Mouse (Mus musculus) adrenal gland, postnatal 4 days (tissue): ENCODE measurements around the gene Tpk1. TPM values are rescaled to one million over a fixed set of nuclear protein-coding genes. Genes with fewer than 3 reads are reported as not detected.
"Not testable (repeated sequence)": the region's sequence is repeated elsewhere in the genome, so short reads cannot be mapped to it uniquely, and the experiment has no call there.

Experiments
- DNase-seq, 2 experiments: peaks; one replicate each; pipeline ENCODE4 v3.0.0; 2021 to 2022; ENCODE audit warnings: low spot score in 2 of 2, mixed read lengths in 2 of 2
- total RNA-seq, 2 experiments: library from RNA; stranded (reverse); gene quantifications; 2 replicates each; pipeline ENCODE4 v1.2.3; 2021

Tpk1 gene
- total RNA-seq, 2 experiments from 2014 or later, result 11.8 to 18.5 TPM

DNA sequence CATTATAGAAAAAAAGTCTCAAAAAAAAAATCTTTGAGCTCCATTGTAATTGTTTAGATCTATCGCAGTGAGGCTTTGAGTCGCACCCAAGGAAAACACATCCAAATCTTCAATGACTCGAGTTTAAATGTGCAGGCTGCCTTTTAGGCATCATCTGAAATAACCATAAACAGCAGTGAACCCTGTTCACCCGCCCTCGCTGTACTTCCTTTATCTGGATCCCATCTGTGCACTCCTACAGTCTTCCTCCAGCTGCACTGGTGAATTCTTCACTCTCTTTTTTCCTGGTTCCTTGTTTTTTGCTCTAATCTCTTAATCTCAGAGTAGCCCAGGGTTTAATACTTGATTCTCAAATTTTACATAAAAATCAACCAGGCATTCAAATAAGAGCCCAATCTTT, 23.7 kb downstream of the Tpk1 start:
- DNase-seq, result no peak

DNA sequence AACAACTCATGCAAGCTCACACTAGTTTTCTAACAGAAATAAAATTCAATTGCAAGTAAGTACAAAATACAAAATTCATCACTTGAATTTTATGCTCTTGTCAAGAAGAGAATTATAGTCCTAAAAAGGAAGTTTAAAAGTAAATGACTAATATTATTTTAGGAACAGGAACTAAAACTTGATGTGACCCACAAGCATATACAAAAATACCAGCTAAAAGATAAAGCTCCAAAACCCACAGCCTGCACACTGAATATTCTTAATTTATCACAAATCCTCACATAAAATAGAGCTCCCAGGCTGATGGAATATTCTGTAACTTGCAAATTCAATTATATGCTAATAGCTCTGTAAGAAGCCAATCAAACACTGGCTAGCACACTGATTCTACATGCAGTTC, 25.5 kb downstream of the Tpk1 start:
- DNase-seq, result no peak

DNA sequence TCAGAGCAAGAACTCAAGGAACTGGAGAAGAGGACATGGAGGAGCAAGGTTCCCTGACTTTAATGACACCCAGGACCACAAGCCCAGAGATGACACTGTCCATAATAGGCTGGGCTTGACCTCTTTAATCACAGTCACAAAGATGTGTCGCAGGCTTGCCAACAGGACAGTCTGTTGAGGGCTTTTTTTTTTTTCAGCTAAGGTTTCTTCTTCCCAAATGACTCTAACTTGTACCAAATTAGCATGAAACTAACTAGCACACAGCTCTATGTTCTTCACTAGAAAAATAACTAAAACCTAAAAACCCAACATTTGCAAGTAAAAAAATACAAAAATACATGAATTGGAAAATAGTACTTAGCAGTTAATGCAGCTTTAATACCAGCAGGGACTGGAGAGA, 27.2 kb downstream of the Tpk1 start:
- no peak for DNase-seq

DNA sequence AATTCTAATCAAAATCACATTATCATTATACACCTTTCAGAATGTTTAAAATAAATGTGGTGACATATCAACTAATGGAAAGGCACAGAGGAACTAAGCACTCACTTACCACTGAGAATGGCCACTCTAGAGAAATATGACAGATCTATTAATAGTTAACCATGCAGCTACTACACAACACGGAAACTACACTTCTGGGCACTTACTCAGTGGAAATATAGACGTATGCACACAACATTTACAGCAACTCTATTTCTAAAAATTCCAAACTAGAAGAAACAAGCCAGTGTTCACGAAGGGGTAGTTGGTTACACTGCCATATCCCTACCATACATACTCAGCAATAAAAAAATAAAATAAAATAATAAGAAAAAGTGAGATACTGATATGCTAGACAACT, 28.0 kb downstream of the Tpk1 start:
- DNase-seq, result no peak

DNA sequence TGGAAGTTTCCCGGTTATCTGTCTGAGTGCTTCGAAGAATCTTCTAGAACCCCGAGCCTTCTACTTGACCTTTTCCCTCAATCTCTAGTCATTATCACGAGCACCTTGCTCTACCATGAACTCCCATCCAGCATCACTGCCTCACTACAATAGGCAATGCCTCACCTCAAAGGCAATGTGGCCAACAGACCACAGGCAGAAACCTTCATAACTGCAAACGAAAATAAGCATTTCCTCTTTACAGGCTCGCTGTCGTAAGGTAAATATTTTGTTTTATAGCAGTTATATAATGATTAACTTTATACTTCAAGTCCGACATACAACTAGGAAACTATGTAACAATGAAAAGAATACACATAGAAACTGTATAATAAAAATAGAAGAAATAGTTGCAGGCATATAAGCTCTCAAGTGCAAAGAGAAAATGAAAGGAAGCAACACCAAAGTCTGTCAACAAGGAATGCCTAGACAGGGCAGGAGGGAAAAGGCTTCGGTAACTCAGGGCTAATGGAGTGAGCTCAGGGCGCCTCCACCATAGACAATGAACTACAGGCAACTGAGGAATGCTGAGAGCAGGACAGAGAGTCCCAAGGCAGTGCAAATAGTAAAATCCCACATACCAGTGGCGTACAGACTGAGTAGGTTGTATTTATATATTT, 29.0 kb downstream of the Tpk1 start:
- DNase-seq, result no peak

DNA sequence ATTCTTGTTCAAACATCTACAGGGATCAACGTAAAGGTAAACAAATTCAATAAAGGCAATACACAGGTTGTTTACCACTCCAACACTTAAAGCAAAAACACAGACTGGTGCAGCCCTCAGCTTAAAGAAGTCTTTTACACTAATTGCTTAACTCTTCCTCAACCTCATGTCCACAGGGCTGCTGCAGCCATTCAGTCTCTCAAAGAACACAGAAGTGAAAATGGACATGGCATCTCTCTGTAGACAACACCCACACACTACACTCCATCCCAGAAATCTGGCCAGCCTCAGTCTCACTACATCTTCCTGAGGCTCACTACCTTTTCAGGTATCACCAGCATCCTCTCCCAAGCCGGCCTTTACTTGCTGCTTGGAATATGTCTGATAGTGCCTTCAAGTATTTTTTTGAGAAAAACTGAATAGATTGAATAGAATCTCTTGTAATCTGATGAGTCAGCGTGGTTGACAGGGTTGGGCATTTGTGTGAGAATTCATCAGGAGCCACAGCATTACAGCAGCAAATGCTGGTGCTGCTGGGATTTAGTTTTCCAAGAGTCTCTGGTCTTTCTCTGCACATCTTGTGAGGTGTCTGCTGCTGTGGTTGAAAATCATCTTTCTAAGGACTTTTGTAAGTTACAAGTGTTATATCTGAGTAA, 32.6 kb downstream of the Tpk1 start:
- DNase-seq, result no peak

DNA sequence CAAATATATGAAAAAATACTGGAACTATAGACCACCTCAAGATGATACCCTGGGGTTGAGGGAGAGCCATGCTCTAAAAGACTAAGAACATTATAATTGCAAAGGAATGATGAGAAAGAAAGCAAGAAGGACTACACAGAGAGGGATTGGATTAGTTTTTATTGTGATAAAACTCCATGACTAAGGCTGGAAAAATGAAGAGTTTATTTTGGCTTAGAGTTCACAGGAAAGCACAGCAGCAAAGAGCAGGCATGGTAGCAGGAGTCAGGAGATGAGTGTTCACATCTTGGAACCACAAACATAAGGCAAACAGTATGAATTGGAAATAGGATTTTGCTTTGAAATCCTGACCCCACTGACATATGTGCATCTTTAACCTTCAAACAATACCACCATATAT, 33.2 kb downstream of the Tpk1 start:
- no peak for DNase-seq

DNA sequence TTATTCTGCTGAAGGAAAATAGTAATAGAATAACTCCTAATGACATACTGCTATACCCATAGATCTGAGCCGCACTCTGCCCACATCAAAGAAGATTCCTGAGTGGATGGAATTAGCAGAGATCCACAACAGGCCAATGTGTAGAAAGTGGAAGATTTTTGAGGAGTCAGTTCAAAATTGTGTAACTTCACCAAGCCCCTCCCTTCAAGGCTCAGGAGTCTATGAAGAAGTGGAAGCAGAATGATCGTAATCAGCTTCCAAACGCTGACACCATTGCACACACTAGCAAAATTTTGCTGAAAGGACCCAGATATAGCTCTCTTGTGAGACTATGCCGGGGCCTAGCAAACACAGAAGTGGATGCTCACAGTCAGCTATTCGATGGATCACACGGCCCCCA, 42.6 kb downstream of the Tpk1 start:
- DNase-seq, result not testable (repeated sequence)

DNA sequence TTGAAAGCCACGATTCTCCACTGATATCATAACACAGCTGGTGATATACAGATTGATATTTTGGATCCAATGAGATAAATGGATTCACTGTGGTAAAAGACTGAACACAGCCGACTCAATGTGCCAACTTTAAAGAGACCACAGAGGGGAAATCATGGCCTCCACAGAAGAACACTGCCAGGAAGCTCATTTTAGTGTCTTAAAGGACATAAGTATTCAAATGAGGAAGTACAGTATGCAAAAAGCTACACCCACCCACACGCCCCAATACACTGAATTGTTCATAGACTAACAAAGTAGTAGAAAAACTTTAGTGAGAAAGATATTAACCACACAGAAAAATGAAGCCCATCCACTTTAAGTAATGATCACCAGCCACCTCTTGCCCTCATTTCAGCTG, 46.8 kb downstream of the Tpk1 start:
- no peak for DNase-seq

DNA sequence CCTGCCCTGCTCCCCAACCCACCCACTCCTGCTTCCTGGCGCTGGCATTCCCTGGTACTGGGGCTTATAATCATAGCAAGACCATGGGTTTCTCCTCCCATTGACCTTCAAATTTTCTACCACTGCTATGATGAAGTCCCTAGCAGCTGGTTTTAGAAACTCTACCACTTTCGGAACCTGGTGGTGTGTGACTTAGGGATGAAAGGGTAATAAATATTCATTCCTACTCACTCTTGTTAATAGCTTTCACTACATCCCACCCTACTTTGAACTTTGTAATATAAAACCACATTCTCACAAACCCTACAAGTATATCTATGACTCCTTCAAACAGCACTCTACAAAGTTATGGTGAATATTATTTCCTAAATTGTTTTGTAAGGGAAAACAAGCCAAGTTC, 54.3 kb downstream of the Tpk1 start:
- DNase-seq, result no peak

DNA sequence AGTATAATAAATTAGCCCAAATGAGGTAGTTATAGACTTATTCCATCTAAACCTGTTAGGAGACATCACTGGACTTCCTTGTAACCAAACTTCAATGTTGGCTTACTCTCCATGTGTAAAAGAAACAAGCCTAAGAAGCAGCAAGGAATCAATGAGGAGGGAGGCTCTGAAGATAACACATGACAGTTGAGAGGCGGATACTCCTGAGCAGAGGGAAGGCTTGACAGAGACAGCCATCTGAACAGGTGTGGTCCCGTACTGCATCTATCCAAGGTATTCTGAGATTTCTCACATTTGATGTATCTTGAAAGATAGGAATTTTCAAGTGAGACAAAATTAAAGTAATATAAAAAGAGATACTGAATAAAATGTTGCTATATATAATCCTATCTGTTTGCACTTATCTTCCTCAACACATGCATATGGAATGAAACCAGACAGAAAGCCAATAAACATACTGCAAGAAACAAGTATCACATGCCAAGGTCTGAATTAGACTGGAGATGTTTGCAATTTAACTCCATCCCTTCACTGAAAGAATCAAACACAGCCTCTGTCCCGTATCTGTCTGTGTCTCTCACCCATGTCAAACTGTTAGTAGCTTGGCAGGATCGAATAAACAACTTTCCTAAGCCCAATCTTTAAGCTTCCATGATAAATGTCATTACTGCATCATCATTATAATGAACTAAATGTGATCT, 75.1 kb downstream of the Tpk1 start:
- DNase-seq, result no peak

DNA sequence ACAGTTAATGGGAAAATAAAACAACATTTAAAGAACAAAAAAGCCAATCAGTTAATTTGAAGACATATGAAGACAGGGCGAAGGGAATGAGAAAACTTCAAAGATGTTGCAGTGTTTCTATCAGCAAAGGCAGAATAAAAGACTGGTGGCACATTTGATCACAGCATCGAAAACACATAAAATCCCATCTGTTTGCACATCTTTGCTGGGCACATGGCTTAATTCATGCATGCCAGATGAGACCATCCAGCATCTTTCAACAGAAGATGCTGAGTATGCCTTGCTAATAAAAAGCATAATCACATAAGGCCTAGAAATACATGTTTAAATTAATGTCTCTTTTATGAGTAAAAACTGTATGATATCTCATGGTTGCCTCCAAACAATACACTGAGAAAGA, 80.8 kb downstream of the Tpk1 start:
- no peak for DNase-seq

DNA sequence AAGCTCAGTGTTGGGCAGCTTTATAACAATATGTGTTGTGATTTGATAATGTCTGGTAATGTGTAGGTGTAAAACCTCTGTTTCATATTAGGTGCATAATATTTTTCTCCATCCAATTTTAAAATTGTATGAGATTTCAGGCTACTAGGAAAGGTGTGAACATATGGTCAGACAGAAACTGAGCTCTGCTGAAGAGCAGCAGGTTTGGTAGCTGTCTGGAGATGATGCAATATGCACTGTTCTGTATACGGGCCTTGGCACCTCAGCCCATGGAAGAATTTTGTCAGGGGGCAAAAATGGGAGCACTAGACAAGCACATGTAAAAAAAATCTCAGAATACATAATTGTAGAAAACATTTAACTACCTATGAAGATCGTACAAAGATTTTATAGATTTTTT, 84.3 kb downstream of the Tpk1 start:
- no peak for DNase-seq

DNA sequence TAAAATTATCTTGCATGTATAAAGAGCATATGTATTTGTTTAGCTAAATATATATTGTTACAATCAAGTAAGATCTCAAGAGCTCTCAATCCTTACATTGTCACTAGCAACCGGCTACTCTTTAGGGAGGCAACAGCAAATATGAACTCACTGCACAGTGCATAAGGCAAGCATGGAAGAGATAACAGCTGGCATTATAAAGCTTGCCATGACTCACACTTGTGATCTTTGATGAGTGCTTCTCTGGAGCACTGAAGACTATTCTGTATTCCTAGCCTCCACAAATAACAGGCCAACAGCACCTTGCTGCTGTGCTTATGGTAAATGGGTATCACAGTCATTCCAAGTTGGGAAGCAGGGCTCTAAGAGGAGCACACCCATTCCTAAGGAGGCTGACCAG, 98.2 kb downstream of the Tpk1 start:
- no peak for DNase-seq

DNA sequence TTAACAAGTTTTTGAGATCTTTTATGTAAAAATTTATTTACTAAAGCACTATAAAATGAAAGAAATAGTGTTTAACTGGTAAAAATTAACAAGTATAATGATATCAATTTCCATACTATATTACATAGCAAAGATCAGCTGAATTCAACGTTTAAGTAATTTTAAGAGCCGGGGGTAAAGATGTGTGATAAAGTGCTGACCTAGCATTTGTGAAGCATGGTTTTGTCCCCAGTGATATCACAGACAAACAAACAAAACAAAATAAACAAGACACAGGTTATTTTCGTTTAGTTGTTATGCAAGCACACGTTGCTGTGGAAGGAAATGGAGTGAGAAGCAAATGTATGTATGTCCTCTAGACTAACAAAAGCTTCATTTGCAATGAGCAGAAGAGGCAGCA, 103.6 kb downstream of the Tpk1 start:
- no peak for DNase-seq

DNA sequence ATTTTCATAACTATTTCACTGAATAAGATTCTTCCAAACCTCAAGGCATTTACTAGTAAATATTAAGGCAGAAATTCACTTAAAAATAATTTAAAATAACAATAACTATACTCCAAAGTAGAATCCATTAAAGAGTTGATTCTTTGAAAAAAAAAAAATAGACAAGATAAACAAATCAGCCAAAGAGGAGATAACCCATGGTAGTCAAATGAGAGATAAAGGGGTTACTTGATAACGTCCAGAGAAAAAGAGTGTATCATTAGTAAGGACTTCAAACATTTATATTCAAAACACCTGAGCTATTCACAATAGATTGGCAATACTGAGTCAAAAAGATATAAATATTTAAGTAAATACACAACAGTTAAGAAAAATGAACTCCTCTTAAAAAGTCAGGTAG, 114.7 kb downstream of the Tpk1 start:
- no peak for DNase-seq

DNA sequence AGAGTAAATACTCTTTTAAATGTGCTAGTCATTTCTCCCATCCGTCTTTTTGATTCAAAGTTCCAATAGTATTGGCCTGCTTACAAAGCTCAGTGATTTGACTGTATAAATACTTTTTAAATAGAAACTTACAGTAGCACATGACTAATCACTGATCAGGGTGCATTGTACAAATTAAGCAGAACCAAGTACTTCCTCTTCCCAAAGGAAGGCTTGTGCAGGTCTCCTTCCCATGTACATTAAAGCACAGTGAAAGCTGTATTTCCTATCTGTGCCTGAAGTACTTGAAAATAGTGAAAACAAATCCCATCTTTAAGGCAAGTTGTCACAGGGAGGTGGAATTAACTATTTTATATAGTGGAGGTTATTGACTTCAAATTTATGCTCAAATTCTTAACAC, 119.5 kb downstream of the Tpk1 start:
- DNase-seq, result no peak

DNA sequence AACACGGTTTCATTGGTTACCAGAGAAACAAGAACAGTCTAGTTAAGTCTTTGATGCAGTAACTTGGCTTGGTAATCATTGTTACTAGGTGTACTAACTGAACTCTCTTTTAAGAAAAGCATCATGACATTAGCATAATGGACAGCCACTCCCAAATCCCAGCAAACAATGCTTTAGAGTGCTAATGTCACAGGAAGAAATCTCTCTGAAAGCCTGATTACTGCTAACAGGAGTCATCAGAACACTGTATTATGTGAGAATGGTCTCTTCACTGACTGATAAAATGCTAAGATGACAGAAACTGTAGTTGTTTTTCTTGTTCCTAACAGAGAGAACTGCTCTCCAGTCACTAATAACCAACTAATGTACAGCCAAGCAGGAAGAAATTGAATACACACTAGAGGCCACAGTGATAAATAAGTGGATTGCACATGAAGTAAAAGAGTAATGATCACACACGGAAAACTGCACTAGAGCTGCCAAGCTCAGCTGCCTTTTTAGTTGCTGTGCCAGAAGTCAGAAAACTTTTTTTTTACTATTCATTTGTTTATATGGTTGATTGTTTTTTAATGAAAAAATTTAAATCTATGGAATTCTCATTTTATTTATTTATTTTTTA, 128.7 kb downstream of the Tpk1 start:
- DNase-seq, result no peak

DNA sequence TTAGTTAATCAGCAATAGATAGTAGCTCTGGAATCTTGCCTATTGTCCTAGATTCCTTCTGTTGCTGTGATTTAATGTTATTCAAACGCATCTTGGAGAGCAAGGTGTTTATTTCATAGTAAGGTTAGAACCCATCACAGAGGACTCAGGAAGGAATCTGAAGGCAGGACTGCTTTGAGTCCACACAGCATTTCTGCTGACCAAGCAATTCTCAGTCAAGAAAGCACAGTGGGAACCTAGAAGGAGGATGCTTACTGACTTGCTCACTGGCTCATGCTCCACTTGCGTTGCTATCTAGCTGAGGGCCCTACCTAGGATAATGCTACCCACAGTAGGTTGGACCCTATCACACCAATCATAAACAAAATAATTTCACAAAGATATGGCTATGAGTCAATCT, 130.6 kb downstream of the Tpk1 start:
- DNase-seq, result no peak

DNA sequence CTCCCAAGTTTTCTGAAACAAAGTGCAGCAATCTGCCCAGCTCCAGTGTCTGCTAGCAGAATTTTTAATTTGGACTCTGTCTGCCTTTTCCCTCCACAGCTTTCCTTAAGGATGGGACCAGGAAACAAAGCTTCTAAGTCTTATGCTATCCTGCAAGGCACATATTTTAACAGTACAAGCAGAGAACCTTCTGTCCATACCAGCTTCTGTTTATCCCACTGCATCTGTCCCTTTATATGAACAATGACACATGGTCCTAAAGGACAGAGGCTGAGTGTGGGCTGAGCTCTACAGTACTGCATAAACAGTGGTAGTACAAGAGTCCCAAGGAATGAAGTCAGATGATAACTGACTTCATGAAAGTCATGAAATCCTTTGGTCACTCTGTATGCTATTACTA, 132.8 kb downstream of the Tpk1 start:
- DNase-seq, result no peak

DNA sequence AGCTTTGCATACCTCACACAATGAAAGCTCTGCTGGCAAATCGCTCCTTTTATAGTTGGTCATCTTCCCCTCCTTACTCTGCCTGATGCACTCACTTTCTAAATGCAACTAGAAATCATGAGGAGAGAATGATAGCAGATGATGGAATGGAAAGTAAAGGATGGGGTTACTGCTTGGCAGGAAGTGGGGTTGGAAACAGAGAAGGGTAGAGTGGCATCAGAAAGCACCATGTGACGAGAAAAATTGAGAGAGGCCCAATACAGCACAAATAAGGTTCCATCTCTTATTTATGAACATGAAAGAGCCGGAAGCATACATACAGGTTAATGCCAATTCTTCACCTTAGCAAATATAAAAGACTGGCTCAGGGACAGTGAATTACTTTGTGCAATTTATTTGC, 133.3 kb downstream of the Tpk1 start:
- DNase-seq, result no peak

DNA sequence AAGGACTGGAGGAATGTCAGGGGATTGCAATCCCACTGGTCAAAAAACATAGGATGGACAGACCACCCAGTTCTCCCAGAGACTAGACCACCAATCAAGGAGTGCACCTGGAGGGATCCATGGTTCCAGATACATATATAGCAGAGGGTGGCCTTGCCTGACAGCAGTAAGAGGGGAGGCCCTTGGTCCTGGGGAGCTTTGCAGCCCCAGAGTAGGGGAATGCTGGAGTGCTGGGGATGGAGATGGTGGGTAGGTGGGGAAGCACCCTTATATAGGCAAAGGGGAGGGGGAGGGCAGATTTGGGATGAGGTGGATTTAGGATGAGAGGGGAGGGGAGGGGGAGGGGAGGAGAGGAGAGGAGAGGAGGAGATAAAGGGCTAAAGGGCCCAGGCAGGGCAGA, 134.1 kb downstream of the Tpk1 start:
- DNase-seq, result no peak
